Comparison of ENCODE assay signal across 11 mouse cellular contexts in the genomic region with DNA sequence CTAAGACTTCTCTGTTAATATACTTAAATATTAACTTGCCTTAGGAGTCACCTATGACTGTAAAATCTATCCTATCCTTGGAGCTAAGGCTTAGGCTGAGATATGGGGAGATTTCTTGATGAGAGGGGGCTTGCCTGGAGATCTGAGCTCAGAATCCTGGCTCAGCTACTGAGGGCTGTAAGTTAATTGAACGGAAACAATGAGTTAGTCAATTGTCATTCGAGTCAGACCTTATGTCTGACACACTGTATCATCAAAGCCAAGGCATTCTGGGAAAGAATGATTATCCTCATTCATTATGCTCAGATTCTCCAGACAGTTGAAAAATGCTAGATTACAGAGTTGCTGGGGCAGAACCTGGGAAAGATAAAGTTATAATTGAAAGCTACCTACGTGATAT.
"Had no signal": no experiment of that assay in that cellular context is flagged by ENCODE, and none has a peak within 500 bp of the region (broad histone marks: within the 10 kb centered on the region; RNA-seq: fewer than 3 reads in every experiment).

No protein-coding gene starts in this region.

- H3K9ac ChIP-seq: kidney, embryonic 15.5 days; limb, embryonic 13.5 days; liver, embryonic 14.5 days; neural tube, embryonic 15.5 days had no signal

- H3K27me3 ChIP-seq: kidney, embryonic 15.5 days; limb, embryonic 13.5 days; neural tube, embryonic 15.5 days had no signal

- DNase-seq: kidney, postnatal 14 days; left cerebral cortex, postnatal 4 days; lung, adult 18-20 months; right cerebral cortex, adult 18-20 months; right cerebral cortex, postnatal 25 days; thymus, postnatal 36 days had no signal

- H3K4me3 ChIP-seq: kidney, embryonic 15.5 days; limb, embryonic 13.5 days; myocyte; neural tube, embryonic 15.5 days had no signal

- H3K9me3 ChIP-seq: kidney, embryonic 15.5 days; limb, embryonic 13.5 days; neural tube, embryonic 15.5 days had no signal

- H3K4me1 ChIP-seq: kidney, embryonic 15.5 days had no signal

- H3K27ac ChIP-seq: kidney, embryonic 15.5 days; limb, embryonic 13.5 days; liver, embryonic 14.5 days; neural tube, embryonic 15.5 days had no signal

- H3K4me2 ChIP-seq: kidney, embryonic 15.5 days; limb, embryonic 13.5 days; neural tube, embryonic 15.5 days had no signal

- H3K36me3 ChIP-seq: kidney, embryonic 15.5 days; limb, embryonic 13.5 days; neural tube, embryonic 15.5 days had no signal
